Mouse (Mus musculus) forebrain, embryonic 16.5 days (tissue): ENCODE data around the gene Ell. TPM values are rescaled to one million over a fixed set of nuclear protein-coding genes. Genes with fewer than 3 reads are reported as not detected.

ENCODE experiments used
- ATAC-seq: fragments of 200-750 bp; cut with Nextera tagmentation; 2 replicates; pipeline ENCODE4 v1.8.0; 2017; ENCODE audit warnings: mild to moderate bottlenecking, moderate library complexity
- H3K27ac ChIP-seq: fragments of 300-500 bp; sonication (generic); 2 replicates; pipeline ENCODE4 v1.5.1; 2014; ENCODE audit warnings: low read length, control low read depth
- H3K27me3 ChIP-seq: fragments of 300-500 bp; sonication (generic); replicated peaks from 2 replicates; pipeline ENCODE4 v1.6.1; 2014; ENCODE audit warnings: low read length; ENCODE audit not compliant: control insufficient read depth, insufficient read depth
- H3K36me3 ChIP-seq: fragments of 300-500 bp; sonication (generic); 2 replicates; pipeline ENCODE4 v1.6.1; 2014; ENCODE audit not compliant: control insufficient read depth, insufficient read depth
- H3K4me1 ChIP-seq: fragments of 300-500 bp; sonication (generic); replicated peaks from 2 replicates; pipeline ENCODE4 v1.6.1; 2014; ENCODE audit warnings: low read length; ENCODE audit not compliant: control insufficient read depth, insufficient read depth
- H3K4me2 ChIP-seq: fragments of 300-500 bp; sonication (generic); 2 replicates; pipeline ENCODE4 v1.6.1; 2014; ENCODE audit warnings: mild to moderate bottlenecking, low read length, control low read depth
- H3K4me3 ChIP-seq: fragments of 300-500 bp; sonication (generic); replicated peaks from 2 replicates; pipeline ENCODE4 v1.5.1; 2014; ENCODE audit warnings: mild to moderate bottlenecking, low read length, control low read depth
- H3K9ac ChIP-seq: fragments of 300-500 bp; sonication (generic); replicated peaks from 2 replicates; pipeline ENCODE4 v1.6.1; 2014; ENCODE audit warnings: low read depth, low read length, control low read depth
- H3K9me3 ChIP-seq: fragments of 300-500 bp; sonication (generic); 2 replicates; pipeline ENCODE4 v1.6.1; 2016; ENCODE audit warnings: low read length; ENCODE audit not compliant: control insufficient read depth
- WGBS: fragments of 180-500 bp; shearing (Covaris S2); extraction: QIAGEN DNeasy Blood & Tissue Kit; methylation state at CpG from one replicate; pipeline ENCODE4 v1.1.7; 2014; 5-methylcytosine and 5-hydroxymethylcytosine counted together
- polyA plus RNA-seq: library from polyadenylated mRNA; unstranded; fragments of >200 nt; fragmentation: Nextera tagmentation; extraction: Ambion mirVana; gene quantifications from 2 replicates; pipeline ENCODE4 v1.2.1, GENCODE M21; 2015

Gene Ell
- polyA plus RNA-seq, 1 experiment from 2014 or later: 18.9 TPM

DNA sequence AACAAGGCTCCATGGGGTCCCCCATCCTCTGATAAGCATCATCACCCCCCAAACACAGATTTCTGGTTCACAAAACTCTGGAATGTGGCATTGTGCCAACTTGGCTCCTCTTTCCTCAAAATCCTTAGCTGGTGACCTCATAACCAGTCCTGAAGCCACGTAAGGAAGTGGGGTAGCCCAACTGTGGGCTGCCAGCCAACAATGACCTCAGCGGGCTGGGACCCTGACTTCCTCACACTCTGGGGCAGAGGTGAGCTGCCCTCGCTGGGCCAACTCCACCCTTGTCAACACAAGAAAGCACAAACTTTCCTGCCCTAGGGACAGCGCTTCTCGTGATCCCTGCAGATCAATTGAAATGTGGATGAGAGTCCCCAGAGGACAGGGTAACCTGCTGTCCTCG, 94.8 kb downstream of the Ell start:
- H3K36me3 ChIP-seq: no peaks in the 10 kb centered on the region
- 52% methylated on average over 6 of the region's 6 CpGs for WGBS
- H3K9ac ChIP-seq: no peak overlapping the region
- 0 out of 2 replicates have a peak, but pooled peaks cover 3% of the 10 kb centered on the region for H3K27me3 ChIP-seq
- H3K4me2 ChIP-seq: no peak overlapping the region
- ATAC-seq: no peak
- H3K4me3 ChIP-seq: no peak overlapping the region
- H3K27ac ChIP-seq: no peak overlapping the region
- H3K9me3 ChIP-seq: no peaks in the 10 kb centered on the region
- peaks cover 23% of the 10 kb centered on the region for H3K4me1 ChIP-seq

DNA sequence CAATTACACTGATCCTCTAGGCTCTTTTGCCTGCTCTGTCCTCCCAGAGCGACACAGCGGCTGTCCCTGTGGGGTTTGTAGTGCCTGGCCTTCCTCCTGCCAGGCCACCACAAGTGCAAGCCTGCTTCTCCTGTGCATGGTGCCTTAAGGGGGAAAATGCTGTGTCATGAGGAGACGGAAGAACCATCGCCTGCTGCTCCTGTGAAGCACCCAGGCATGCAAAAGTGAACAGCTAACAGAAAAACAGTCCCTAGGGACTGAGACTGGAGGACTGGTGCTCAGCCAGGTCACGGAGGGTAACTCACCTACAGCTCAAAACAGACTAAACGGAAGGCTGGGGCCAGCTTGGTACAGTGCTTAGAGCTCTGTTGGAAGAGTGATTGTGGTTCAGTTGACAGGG, 96.3 kb downstream of the Ell start:
- peaks cover 12% of the 10 kb centered on the region; the same call in 1 of the 2 replicates for H3K4me1 ChIP-seq
- no peak overlapping the region for H3K9ac ChIP-seq
- no peak overlapping the region for H3K4me2 ChIP-seq
- no peak for ATAC-seq
- no peaks in the 10 kb centered on the region for H3K9me3 ChIP-seq
- WGBS: 79% methylated on average over 6 of the region's 6 CpGs
- no peak overlapping the region for H3K27ac ChIP-seq
- no peak overlapping the region for H3K4me3 ChIP-seq
- H3K36me3 ChIP-seq: no peaks in the 10 kb centered on the region
- 0 out of 2 replicates have a peak, but pooled peaks cover 3% of the 10 kb centered on the region for H3K27me3 ChIP-seq

DNA sequence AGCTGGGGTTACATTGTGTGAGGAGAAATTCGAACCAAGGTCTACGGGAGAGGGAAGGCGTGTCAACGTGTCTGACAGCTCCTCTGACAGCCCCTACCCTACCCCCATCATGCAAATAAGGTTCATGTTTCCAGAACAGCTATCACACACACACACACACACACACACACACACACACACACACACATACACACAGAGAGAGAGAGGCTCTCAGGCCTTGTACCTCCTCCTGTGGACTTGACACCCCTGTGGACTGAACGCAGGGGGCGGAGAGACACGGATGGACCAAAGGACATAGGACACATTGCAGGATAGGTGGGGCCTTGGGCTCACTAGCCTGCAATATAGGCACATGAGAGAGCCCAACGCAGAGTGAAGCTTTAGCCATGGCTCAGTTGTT, 97.6 kb downstream of the Ell start:
- H3K4me3 ChIP-seq: no peak overlapping the region
- no peak for ATAC-seq
- no peaks in the 10 kb centered on the region for H3K36me3 ChIP-seq
- no peak overlapping the region for H3K27ac ChIP-seq
- H3K9me3 ChIP-seq: no peaks in the 10 kb centered on the region
- H3K4me2 ChIP-seq: no peak overlapping the region
- no peaks in the 10 kb centered on the region for H3K27me3 ChIP-seq
- H3K9ac ChIP-seq: no peak overlapping the region
- H3K4me1 ChIP-seq: peaks cover 5% of the 10 kb centered on the region; the same call in 1 of the 2 replicates
- whole genome bisulfite sequencing: 65% methylated on average over 8 of the region's 8 CpGs

DNA sequence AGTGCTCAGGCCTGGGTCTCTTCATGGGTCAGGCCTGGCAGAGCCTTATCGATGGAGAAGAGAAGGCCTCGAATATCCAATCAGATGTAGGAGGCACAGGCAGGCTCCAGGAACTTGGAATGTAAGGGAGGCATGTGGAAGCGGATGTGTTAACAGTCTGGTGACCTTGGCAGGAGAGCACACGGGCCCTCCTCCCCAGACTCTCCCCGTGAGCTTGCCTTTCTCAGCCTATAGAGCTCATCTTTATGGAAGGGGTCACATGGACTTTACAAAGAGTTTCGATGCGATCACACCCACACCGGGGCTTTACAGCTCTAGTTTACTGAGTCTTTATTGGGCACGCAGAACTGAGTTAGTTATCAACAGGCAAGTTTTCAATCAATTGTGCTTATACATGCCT, 99.5 kb downstream of the Ell start:
- 78% methylated on average over 9 of the region's 9 CpGs for WGBS
- ATAC-seq: no peak
- no peak overlapping the region for H3K4me3 ChIP-seq

More for the DNA sequence above, 99.5 kb downstream of the Ell start:
- Histone ChIP-seq H3K4me2 (no peak overlapping the region), H3K9ac (no peak overlapping the region), H3K9me3 (no peaks in the 10 kb centered on the region), H3K36me3 (no peaks in the 10 kb centered on the region), H3K27ac (no peak overlapping the region), H3K4me1 (peaks cover 4% of the 10 kb centered on the region; the same call in 1 of the 2 replicates), H3K27me3 (no peaks in the 10 kb centered on the region)

Other genes starting within 250 kb of the Ell start
- 53.7 and 57.5 TPM in 2 replicates for gene Ddx49, start 237.0 kb upstream of the Ell start, polyA plus RNA-seq
- gene Cope, start 236.9 kb upstream of the Ell start, polyA plus RNA-seq: 270 and 273 TPM in 2 replicates
- 32.7 and 35.8 TPM in 2 replicates for gene Cers1, start 223.7 kb upstream of the Ell start, polyA plus RNA-seq
- gene Gdf1, start 209.6 kb upstream of the Ell start, polyA plus RNA-seq: 3.9 and 5.8 TPM in 2 replicates
- 11.8 and 13.6 TPM in 2 replicates for gene Upf1, start 186.2 kb upstream of the Ell start, polyA plus RNA-seq
- 0.51 and 0.75 TPM in 2 replicates for gene Comp, start 165.9 kb upstream of the Ell start, polyA plus RNA-seq
- 41.1 and 51.0 TPM in 2 replicates for gene Crtc1, start 99.9 kb upstream of the Ell start, polyA plus RNA-seq
- 23.1 and 26.2 TPM in 2 replicates for gene Klhl26, start 62.5 kb upstream of the Ell start, polyA plus RNA-seq
- 74.9 and 90.8 TPM in 2 replicates for gene Tmem59l, start 52.1 kb upstream of the Ell start, polyA plus RNA-seq
- 6.1 and 8.2 TPM in 2 replicates for gene Crlf1, start 46.3 kb upstream of the Ell start, polyA plus RNA-seq
- gene Rex1bd, start 32.7 kb upstream of the Ell start, polyA plus RNA-seq: 149 and 157 TPM in 2 replicates
- 660 and 697 TPM in 2 replicates for gene Uba52, start 28.7 kb upstream of the Ell start, polyA plus RNA-seq
- 402 and 462 TPM in 2 replicates for gene Fkbp8, start 11.7 kb upstream of the Ell start, polyA plus RNA-seq
- 45.5 and 45.9 TPM in 2 replicates for gene Kxd1, start 11.5 kb upstream of the Ell start, polyA plus RNA-seq
- 116 and 141 TPM in 2 replicates for gene Isyna1, start 54.9 kb downstream of the Ell start, polyA plus RNA-seq
- gene Ssbp4, start 69.4 kb downstream of the Ell start, polyA plus RNA-seq: 100 and 121 TPM in 2 replicates
- 0.61 and 1.1 TPM in 2 replicates for gene Lrrc25, start 76.7 kb downstream of the Ell start, polyA plus RNA-seq
- 0.20 TPM in 1 of 2 replicates, not detected in the other for gene Gdf15, start 93.0 kb downstream of the Ell start, polyA plus RNA-seq
- gene Pgpep1, start 120.9 kb downstream of the Ell start, polyA plus RNA-seq: 60.3 and 65.7 TPM in 2 replicates
- 166 and 168 TPM in 2 replicates for gene Lsm4, start 133.8 kb downstream of the Ell start, polyA plus RNA-seq
- gene Jund, start 159.5 kb downstream of the Ell start, polyA plus RNA-seq: 54.6 and 57.7 TPM in 2 replicates
- 0.11 and 0.14 TPM in 2 replicates for gene Iqcn, start 164.0 kb downstream of the Ell start, polyA plus RNA-seq
- gene Gm3336, start 179.1 kb downstream of the Ell start, polyA plus RNA-seq: not detected in 2 replicates
- gene Pde4c, start 184.3 kb downstream of the Ell start, polyA plus RNA-seq: 0.12 and 0.54 TPM in 2 replicates
- 350 and 395 TPM in 2 replicates for gene Rab3a, start 215.2 kb downstream of the Ell start, polyA plus RNA-seq
- gene Mpv17l2, start 221.5 kb downstream of the Ell start, polyA plus RNA-seq: 49.3 and 49.8 TPM in 2 replicates
- gene Pik3r2, start 237.3 kb downstream of the Ell start, polyA plus RNA-seq: 145 and 149 TPM in 2 replicates